Mouse (Mus musculus): ENCODE data around the gene Slc6a3.

The Slc6a3 gene

DNA sequence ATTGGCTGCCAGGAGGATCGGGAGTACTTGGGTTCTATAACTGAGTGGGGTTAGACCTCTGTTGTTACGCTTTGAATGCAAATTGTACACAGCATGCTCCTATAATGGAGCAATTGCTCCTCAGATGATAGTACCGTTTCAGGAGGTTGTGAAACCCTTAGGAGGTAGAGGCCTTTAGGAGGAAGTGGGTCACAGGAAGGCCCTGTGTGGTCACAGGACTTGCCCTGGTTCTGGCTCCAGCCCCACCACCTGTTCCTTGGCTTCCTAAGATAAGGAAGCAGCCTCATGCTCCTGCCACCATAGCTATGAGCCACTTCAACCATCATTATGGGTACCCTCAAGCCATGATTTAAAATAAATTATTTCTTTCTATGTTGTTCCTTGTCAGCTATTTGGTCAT, 54.9 kb downstream of the Slc6a3 start:
- no peak for DNase-seq (ENCODE audit: low spot score in 2 of 2)

DNA sequence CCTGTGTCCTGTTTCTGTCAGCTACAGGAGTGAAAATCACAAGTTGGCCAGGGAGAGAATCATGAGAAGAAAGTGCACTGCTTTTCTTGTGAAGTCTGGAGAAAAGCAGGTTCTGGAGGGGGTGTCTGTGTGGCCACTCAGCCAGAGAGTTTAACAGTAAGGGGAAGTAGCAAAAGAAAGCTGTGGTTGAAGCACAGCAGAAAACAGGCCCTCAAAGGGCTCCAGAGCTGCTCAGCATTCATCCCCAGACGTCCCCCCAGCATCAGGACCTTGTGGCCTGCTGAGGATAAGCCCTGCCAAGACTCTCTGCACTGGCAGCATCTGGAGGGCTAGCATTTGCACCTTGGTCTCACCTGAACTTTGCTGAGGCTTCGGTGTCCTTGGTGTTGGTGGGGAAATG, 56.0 kb downstream of the Slc6a3 start:
- DNase-seq (ENCODE audit: low spot score in 2 of 2): no peak

DNA sequence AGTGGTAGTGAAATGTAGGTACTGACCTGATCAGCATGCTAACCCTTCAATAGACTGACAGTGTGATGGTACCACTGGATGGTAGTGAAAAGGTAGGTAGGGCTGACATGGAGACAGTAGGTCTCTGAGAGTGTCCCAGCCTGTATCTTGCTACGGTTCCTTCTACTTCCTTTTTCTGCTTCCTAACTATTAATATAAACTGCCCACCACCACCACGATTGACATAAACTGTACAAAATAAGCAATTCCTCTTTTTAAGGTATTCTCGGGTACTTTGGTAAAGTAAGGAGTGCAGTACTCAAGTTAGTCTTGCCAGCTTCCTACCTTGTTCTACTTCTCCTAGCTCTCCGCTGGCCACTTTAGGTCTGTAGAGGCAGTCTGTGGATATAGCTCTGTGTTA, 59.7 kb downstream of the Slc6a3 start:
- DNase-seq (ENCODE audit: low spot score in 2 of 2): no peak

DNA sequence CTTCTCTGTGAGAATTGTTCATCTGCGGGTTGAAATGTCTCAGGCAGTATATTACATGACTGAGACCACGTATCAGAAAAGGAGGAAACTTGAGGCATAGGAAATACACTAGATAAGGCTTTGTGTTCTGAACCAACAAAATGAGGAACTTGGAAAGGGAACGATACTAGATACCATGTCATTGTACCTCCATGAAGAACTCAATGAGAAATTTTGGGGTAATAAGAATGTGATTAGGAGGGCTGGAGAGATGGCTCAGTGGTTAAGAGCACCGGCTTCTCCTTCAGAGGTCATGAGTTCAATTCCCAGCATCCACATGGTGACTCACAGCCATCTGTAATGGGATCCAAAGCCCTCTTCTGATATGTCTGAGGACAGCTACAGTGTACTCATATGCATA, 63.7 kb downstream of the Slc6a3 start:
- DNase-seq (ENCODE audit: low spot score in 2 of 2): no peak

DNA sequence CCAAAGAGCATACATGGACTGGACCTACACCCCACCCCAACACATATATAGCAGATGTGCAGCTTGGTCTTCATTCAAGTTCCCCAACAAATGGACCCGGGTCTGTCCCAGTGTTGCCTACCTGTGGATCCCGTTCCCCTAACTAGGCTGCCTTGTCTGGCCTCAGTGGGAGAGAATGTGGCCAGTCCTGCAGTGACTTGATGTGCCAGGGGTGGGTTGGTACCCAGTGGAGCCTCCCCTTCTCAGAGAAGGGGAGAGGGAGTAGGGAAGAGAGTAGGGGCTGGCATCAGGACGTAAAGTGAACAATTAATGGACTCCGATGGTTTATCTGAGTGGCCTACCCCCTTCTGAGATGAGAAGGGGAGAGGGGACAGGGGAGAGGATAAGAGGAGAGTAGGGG, 66.5 kb downstream of the Slc6a3 start:
- DNase-seq (ENCODE audit: low spot score in 2 of 2): no peak

DNA sequence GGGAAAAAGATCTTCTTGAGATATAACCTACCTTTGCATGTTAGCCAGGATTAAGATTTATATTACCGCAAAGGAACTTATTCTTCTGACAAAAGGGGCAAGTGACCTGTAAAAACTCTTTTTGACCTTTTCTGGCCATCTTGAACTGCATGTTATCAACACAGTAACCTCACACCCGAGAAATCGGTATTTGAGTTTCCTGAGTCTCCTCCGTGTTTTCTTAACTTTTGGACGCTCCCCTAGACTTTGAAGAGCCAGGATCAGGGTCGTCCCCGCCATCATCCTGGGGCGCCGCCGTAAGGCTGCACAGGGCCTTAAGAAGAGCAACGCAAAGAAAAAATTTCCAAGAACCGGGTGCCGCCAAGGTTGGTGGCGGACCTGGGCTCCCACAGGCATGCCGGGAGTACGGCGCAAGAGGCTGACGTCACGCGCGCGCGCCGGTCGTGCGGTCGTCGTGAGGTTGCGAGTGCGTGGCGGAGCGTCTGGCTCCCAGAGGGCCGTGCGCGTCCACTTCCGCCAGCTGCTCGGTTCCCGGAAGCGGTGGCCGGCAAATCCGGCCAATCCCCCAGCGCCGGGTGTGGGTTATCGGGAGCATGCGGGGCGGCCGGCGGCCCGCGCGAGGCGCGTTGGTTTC, 67.1 kb downstream of the Slc6a3 start, which contains the start of gene Clptm1l:
TSS of gene Clptm1l (plus strand) at position 485 of the 634 bp plus-strand sequence.
- DNase-seq (ENCODE audit: low spot score in 2 of 2): peak; percentile 98

DNA sequence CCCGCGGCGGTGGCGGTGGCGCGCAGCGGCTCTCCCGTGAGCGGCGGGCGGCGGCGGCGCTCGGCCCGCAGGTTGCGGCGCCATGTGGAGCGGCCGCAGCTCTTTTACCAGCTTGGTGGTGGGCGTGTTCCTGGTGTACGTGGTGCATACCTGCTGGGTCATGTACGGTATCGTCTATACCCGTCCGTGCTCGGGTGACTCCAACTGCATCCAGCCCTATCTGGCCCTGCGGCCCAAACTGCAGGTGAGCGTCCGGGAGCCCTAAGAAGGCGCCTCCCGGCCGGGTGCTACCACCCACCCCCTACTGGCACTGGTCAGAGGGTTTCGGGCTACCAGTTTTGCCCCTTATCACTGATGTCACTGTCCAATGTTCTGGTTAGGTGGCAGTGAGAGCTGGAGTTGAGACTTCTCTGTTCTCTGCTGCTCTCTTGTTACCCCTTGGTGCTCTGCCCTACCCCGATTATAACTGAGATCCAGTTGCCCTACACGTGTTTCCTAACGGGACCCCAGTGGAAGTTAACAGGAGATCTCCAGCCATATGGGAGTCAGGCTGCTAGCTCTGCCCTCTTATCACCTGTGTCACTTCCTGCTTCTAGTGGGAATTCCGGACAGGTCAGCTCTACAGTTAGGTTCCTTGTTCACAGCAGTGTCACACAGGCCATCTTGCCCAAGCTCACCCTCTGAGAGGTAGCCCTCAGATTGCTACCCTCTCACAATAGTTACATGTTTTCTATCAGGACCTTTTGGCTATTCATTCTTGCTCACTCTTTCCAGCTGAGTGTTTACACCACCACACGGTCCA, 67.8 kb downstream of the Slc6a3 start:
- DNase-seq (ENCODE audit: low spot score in 2 of 2): peak in 1 of 2 experiments; percentile 20

DNA sequence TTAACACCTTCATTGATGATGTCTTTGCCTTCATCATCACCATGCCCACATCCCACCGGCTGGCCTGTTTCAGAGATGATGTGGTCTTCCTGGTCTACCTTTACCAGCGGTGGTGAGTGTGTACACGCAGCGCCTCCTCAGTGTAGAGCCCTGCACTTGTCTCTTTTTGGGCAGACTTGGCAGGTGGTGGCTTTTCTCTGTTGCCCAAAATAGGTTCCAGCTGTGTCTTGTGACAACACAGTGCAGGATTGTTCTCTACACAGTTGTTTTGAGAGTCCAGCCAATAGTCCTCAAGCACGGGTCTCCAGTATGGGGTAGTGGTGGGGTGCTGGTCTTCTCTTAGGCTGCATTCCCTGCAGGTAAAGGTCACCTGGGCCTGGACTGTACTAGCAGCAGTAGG, 81.9 kb downstream of the Slc6a3 start:
- no peak for DNase-seq (ENCODE audit: low spot score in 2 of 2)

DNA sequence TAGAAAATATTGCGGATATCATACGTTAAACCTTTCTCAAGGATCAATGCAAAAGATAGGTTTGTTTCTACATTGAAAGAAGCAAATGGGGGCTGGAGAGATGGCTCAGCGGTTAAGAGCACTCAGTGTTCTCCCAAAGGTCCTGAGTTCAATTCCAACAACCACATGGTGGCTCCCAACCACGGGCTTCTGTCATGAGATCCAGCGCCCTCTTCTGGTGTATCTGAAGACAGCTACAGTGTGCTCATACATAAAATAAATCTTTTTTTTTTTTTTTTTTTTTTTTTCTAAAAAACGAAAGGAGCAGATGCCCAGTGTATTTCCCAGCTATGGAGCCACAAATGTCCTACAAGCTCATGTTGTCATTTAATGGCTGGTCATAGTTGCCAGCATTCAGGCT, 84.1 kb downstream of the Slc6a3 start:
- no peak for DNase-seq (ENCODE audit: low spot score in 2 of 2)

DNA sequence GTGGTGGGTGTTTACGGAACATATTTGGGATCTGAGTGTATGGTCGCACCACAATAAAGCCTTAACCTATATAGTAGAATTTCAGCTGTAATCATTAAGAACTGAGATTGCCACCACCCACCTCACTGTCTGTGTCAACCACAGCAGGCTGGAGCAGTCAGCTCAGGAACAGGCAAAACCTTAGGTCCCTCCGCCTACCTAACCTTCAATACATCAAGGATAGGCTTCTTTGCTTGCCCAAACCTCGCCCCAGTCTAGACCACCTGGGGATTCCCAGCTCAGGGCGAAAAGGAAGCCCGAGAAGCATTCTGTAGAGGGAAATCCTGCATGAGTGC, 89.8 kb downstream of the Slc6a3 start:
- DNase-seq (ENCODE audit: low spot score in 2 of 2): no peak

DNA sequence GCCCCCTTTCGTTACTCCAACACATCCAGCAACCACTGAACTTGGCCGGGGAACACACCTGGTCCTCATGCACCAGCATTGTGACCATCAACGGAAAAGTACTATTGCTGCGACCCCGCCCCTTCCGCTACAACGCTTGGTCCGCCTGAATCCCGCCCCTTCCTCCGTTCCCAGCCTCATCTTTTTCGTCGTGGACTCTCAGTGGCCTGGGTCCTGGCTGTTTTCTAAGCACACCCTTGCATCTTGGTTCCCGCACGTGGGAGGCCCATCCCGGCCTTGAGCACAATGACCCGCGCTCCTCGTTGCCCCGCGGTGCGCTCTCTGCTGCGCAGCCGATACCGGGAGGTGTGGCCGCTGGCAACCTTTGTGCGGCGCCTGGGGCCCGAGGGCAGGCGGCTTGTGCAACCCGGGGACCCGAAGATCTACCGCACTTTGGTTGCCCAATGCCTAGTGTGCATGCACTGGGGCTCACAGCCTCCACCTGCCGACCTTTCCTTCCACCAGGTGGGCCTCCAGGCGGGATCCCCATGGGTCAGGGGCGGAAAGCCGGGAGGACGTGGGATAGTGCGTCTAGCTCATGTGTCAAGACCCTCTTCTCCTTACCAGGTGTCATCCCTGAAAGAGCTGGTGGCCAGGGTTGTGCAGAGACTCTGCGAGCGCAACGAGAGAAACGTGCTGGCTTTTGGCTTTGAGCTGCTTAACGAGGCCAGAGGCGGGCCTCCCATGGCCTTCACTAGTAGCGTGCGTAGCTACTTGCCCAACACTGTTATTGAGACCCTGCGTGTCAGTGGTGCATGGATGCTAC, 90.4 kb downstream of the Slc6a3 start, which contains the start of gene Tert:
TSS of gene Tert (plus strand) at position 167 of the 805 bp plus-strand sequence.
- peak; percentile 15 to 18 for DNase-seq (ENCODE audit: low spot score in 2 of 2)
